Mouse (Mus musculus) stomach, embryonic 16.5 days (tissue): Measurements from ENCODE around the gene Ncoa3. TPM values are rescaled to one million over a fixed set of nuclear protein-coding genes. Genes with fewer than 3 reads are reported as not detected.
A peak's percentile ranks its signal among the peaks of the same experiment; 100 is the strongest.

Experiments
- ATAC-seq: fragments of 200-750 bp; cut with Nextera tagmentation; 2 replicates; pipeline ENCODE4 v1.8.0; 2017; ENCODE audit warnings: moderate number of reproducible peaks, moderate TSS enrichment; ENCODE audit not compliant: insufficient read depth, low FRiP score
- H3K27ac ChIP-seq: fragments of 300-500 bp; sonication (generic); 2 replicates; pipeline ENCODE4 v1.5.1; 2014; ENCODE audit warnings: low read length
- H3K27me3 ChIP-seq: fragments of 300-500 bp; sonication (generic); 2 replicates; pipeline ENCODE4 v1.6.1; 2014; ENCODE audit warnings: low read length, control low read depth, mixed read lengths; ENCODE audit not compliant: control insufficient read depth, insufficient read depth
- H3K36me3 ChIP-seq: fragments of 300-500 bp; sonication (generic); 2 replicates; pipeline ENCODE4 v1.6.1; 2014; ENCODE audit warnings: low read length; ENCODE audit not compliant: control insufficient read depth, insufficient read depth
- H3K4me1 ChIP-seq: fragments of 300-500 bp; sonication (generic); 2 replicates; pipeline ENCODE4 v1.6.1; 2014; ENCODE audit warnings: low read length, control low read depth, mixed read lengths; ENCODE audit not compliant: control insufficient read depth, insufficient read depth
- H3K4me2 ChIP-seq: fragments of 300-500 bp; sonication (generic); 2 replicates; pipeline ENCODE4 v1.6.1; 2014; ENCODE audit warnings: low read depth, low read length, mixed read lengths
- H3K4me3 ChIP-seq: fragments of 300-500 bp; sonication (generic); replicated peaks from 2 replicates; pipeline ENCODE4 v1.5.1; 2014; ENCODE audit warnings: mild to moderate bottlenecking, low read length
- H3K9ac ChIP-seq: fragments of 300-500 bp; sonication (generic); 2 replicates; pipeline ENCODE4 v1.6.1; 2014; ENCODE audit warnings: low read length
- H3K9me3 ChIP-seq: fragments of 300-500 bp; sonication (generic); replicated peaks from 2 replicates; pipeline ENCODE4 v1.6.1; 2016; ENCODE audit warnings: low read length, control low read depth; ENCODE audit not compliant: control insufficient read depth
- WGBS: fragments of 180-500 bp; shearing (Covaris S2); extraction: QIAGEN DNeasy Blood & Tissue Kit; methylation state at CpG from one replicate; pipeline ENCODE4 v1.1.7; 2014; 5-methylcytosine and 5-hydroxymethylcytosine counted together
- polyA plus RNA-seq: library from polyadenylated mRNA; unstranded; fragments of >200 nt; fragmentation: Nextera tagmentation; extraction: Ambion mirVana; gene quantifications from 2 replicates; pipeline ENCODE4 v1.2.1, GENCODE M21; 2015

Gene Ncoa3
- polyA plus RNA-seq, 1 experiment from 2014 or later = 15.7 TPM

DNA sequence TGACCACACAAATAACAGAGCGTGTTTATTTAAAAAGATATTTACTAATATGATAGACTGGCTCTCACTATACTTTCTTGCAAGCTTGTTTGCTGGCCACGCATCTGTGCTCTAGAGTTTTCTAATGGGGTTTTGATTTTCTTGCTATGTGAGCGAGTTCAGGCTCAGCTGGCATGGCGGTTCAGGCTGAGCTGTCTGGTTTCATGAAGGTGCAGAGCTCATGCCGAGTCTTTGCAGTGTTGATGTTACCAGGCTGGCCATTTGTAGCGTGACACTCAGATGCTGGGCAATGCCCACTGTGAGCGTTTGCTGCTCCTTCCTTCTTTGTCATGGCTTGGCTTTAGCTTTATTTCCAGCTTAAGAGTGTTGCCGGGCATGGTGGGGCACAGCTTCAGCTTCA lies 70.0 kb downstream of the Ncoa3 start:
- no peak for ATAC-seq

DNA sequence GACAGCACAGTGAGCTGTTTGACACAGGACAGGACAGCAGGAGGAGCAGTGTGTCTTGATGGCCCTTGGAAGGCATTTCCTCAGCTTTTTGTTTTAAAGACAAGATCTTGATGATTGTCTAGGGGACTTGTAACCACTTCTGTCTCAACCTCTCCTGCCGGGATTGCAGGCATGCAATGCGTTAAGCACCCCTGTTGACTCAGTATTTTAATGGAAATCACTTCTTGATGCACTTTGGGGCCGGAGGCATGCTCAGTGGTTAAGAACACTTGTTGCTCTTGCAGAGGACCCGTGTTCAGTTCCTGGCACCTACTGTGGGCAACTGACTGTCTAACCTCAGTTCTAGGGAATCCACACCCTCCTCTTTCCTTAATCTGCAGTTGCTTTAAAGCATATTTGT lies 74.0 kb downstream of the Ncoa3 start:
- no peak for ATAC-seq
- Histone ChIP-seq H3K4me1 (no peaks in the 10 kb centered on the region), H3K27me3 (no peaks in the 10 kb centered on the region), H3K27ac (no peak overlapping the region), H3K9me3 (no peaks in the 10 kb centered on the region), H3K4me3 (no peak overlapping the region), H3K9ac (no peak overlapping the region), H3K4me2 (no peak overlapping the region), H3K36me3 (peaks cover 13% of the 10 kb centered on the region)
- WGBS = 84% methylated on average over 4 of the region's 4 CpGs

More for the DNA sequence above, 70.0 kb downstream of the Ncoa3 start:
- H3K36me3 ChIP-seq = peaks cover 8% of the 10 kb centered on the region
- H3K27me3 ChIP-seq = no peaks in the 10 kb centered on the region
- H3K4me1 ChIP-seq = no peaks in the 10 kb centered on the region
- no peak overlapping the region for H3K4me2 ChIP-seq
- H3K27ac ChIP-seq = peak overlapping the region; percentile 65
- WGBS = 73% methylated on average over 8 of the region's 8 CpGs
- no peaks in the 10 kb centered on the region for H3K9me3 ChIP-seq
- no peak overlapping the region for H3K4me3 ChIP-seq
- H3K9ac ChIP-seq = no peak overlapping the region

DNA sequence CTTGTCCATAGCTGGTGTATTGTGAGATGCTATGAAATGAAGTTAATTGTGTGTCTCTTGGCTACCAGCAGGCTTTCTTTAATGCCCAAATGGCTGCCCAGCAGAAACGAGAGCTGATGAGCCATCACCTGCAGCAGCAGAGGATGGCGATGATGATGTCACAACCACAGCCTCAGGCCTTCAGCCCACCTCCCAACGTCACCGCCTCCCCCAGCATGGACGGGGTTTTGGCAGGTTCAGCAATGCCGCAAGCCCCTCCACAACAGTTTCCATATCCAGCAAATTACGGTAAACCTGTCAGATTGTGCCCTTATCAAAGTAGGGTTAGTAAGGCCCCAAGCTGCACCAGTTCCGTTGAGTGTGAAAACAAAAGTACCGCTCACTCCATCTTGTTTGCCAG lies 75.8 kb downstream of the Ncoa3 start:
- 81% methylated on average over 9 of the region's 9 CpGs for WGBS

DNA sequence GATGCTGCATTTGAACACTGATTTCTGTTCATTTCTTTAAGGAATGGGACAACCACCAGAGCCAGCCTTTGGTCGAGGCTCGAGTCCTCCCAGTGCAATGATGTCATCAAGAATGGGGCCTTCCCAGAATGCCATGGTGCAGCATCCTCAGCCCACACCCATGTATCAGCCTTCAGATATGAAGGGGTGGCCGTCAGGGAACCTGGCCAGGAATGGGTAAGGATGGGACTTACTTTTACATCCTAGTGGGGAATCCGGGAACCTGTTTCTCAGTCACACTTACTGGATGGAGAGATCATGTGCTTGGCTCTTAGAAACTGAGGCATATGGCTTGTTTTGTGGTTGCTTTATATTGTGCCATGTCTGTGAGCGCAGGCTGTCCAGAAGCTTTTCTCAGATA lies 76.7 kb downstream of the Ncoa3 start:
- H3K4me1 ChIP-seq = no peaks in the 10 kb centered on the region
- no peaks in the 10 kb centered on the region for H3K9me3 ChIP-seq
- peaks cover 20% of the 10 kb centered on the region for H3K36me3 ChIP-seq
- H3K27me3 ChIP-seq = no peaks in the 10 kb centered on the region
- H3K4me3 ChIP-seq = no peak overlapping the region
- H3K9ac ChIP-seq = no peak overlapping the region
- WGBS = 79% methylated on average over 5 of the region's 5 CpGs
- ATAC-seq = no peak
- H3K27ac ChIP-seq = no peak overlapping the region
- no peak overlapping the region for H3K4me2 ChIP-seq

More for the DNA sequence above, 75.8 kb downstream of the Ncoa3 start:
- H3K27ac ChIP-seq = no peak overlapping the region
- peaks cover 16% of the 10 kb centered on the region for H3K36me3 ChIP-seq
- no peaks in the 10 kb centered on the region for H3K27me3 ChIP-seq
- no peaks in the 10 kb centered on the region for H3K9me3 ChIP-seq
- H3K9ac ChIP-seq = no peak overlapping the region
- no peak overlapping the region for H3K4me3 ChIP-seq
- no peak overlapping the region for H3K4me2 ChIP-seq
- ATAC-seq = no peak
- H3K4me1 ChIP-seq = no peaks in the 10 kb centered on the region

DNA sequence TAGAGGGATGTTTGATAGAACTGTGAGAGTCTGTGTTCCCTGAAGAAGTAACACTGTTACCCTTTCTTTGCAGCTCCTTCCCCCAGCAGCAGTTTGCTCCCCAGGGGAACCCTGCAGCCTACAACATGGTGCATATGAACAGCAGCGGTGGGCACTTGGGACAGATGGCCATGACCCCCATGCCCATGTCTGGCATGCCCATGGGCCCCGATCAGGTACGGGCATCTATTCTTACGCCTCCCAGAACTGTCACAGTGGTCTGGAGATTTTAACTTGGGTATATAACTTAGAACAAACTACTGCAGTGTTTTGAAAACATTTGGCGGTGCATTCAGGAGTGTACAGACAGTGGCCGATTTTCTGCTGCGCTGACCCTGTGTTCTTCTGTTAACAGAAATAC lies 77.3 kb downstream of the Ncoa3 start:
- no peak overlapping the region for H3K27ac ChIP-seq
- peaks cover 20% of the 10 kb centered on the region for H3K36me3 ChIP-seq
- no peak for ATAC-seq
- H3K9me3 ChIP-seq = no peaks in the 10 kb centered on the region
- 91% methylated on average over 7 of the region's 7 CpGs for WGBS
- H3K4me2 ChIP-seq = no peak overlapping the region
- no peak overlapping the region for H3K9ac ChIP-seq
- no peaks in the 10 kb centered on the region; the same call in 1 of the 2 replicates for H3K4me1 ChIP-seq
- H3K27me3 ChIP-seq = no peaks in the 10 kb centered on the region
- no peak overlapping the region for H3K4me3 ChIP-seq

DNA sequence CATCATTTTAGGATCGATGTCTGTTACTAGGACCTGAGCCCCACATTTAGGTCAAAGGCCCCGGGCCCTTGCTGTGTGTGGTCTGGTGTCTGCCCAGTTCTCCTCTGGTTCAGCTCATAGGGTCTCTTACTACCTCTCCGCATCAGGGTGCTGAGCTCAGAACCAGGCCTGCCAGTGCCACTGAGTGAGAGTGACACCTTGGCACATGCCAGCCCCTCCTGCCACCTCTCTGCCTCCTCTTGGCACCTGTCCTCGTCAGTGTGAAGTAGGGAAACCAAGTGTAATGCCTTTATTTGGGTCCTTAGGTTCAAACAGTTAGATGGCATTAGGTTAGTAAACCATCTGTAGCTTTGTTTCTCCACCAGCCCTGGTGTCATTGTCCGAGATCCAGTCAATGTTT lies 79.0 kb downstream of the Ncoa3 start:
- 83% methylated on average over 5 of the region's 5 CpGs for WGBS
- H3K36me3 ChIP-seq = peaks cover 20% of the 10 kb centered on the region
- H3K9me3 ChIP-seq = no peaks in the 10 kb centered on the region
- no peak for ATAC-seq
- H3K4me3 ChIP-seq = no peak overlapping the region
- no peaks in the 10 kb centered on the region for H3K27me3 ChIP-seq
- H3K4me1 ChIP-seq = no peaks in the 10 kb centered on the region; the same call in 1 of the 2 replicates
- H3K27ac ChIP-seq = no peak overlapping the region
- H3K4me2 ChIP-seq = no peak overlapping the region
- H3K9ac ChIP-seq = no peak overlapping the region

DNA sequence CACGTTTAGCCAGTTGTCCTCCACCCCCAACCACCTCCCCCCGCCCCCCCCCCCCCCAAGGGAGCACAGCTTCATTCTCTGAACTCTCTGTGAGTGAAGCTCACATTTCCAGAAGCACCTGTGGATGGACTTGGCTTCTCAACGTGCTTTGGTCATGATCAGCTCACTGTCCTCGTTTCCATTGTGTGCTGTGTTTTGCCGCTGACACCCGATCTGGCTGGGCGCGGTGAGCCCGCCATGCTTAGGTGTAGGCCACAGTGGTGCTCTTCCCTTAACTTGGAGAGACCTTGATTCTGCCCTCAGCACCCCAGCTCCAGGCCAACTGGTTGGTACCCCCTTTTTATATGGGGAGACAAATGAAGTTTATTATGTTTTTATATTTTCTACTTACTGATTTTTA lies 79.5 kb downstream of the Ncoa3 start:
- Histone ChIP-seq H3K9me3 (no peaks in the 10 kb centered on the region), H3K4me2 (no peak overlapping the region), H3K4me1 (no peaks in the 10 kb centered on the region; the same call in 1 of the 2 replicates), H3K27ac (no peak overlapping the region), H3K4me3 (no peak overlapping the region), H3K9ac (no peak overlapping the region), H3K36me3 (peaks cover 20% of the 10 kb centered on the region), H3K27me3 (no peaks in the 10 kb centered on the region)
- ATAC-seq = no peak
- WGBS = 78% methylated on average over 9 of the region's 9 CpGs

DNA sequence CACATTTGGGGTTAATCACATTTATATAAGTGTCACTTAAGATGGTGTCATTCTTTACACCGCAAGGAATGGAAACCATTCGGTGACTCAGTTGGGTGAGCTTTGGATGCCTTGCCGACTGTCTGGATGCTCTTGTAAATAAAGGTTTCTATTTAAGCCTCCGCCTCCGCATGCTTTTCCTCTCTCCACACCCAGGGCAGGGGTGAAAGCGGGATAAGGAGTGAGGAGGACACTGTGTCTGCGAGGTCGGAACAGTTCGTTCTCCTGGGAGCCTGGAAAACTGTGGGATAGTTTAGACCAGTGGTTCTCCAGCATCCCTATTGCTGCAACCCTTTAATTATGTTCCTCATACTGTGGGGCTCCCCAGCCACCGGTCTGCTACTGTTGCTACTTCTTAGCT lies 80.6 kb downstream of the Ncoa3 start:
- WGBS = 65% methylated on average over 10 of the region's 10 CpGs
- Histone ChIP-seq H3K4me2 (no peak overlapping the region), H3K4me1 (no peaks in the 10 kb centered on the region; the same call in 1 of the 2 replicates), H3K27me3 (no peaks in the 10 kb centered on the region), H3K9me3 (no peaks in the 10 kb centered on the region), H3K27ac (no peak overlapping the region), H3K36me3 (peaks cover 20% of the 10 kb centered on the region), H3K4me3 (no peak overlapping the region), H3K9ac (no peak overlapping the region)
- ATAC-seq = no peak

DNA sequence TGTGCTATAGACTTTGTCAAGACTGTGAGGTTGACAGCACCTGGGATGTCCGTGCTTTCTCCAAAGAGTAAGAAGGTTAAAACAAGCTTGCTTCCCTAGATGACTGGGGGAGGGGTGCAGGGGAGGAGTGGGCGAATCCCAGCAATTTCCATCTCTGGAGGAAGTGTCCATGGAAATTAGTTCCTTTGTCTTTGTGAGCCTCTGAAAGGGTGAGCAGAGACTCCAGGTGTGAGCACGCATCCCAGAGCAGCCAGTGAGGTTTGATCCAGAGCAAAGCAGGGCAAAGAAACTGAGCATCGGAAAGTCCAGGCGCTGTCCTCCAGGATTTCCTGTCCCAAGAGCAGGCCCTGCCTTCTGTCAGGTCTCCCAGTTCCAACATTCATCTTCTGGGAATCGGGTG lies 81.9 kb downstream of the Ncoa3 start:
- no peak for ATAC-seq
- Histone ChIP-seq H3K9me3 (no peaks in the 10 kb centered on the region), H3K4me3 (no peak overlapping the region), H3K9ac (no peak overlapping the region), H3K27ac (peak overlapping the region; percentile 51), H3K4me1 (no peaks in the 10 kb centered on the region; the same call in 1 of the 2 replicates), H3K27me3 (no peaks in the 10 kb centered on the region), H3K4me2 (no peak overlapping the region), H3K36me3 (peaks cover 15% of the 10 kb centered on the region)
- 59% methylated on average over 6 of the region's 6 CpGs for whole genome bisulfite sequencing

DNA sequence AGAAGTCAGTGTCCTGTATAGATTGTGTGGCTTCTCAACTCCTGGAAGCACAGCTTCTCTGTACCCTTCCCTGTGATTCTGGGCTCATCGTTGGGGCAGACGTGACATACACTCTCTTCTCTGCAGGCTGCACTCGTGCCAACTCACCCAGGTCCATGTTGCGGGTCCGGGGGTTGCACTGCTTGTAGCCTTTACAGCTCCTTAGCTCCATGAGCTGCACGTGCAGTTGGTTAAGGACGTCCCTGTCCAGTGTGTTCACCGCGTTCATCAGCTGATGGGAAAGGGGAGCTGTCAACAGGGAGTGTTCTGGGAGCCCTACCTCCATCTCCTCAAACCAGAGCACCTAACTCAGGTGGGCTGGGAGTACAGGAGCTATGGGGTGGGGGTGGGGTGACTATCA lies 84.9 kb downstream of the Ncoa3 start:
- no peak overlapping the region for H3K4me2 ChIP-seq
- H3K27me3 ChIP-seq = no peaks in the 10 kb centered on the region
- H3K27ac ChIP-seq = no peak overlapping the region
- ATAC-seq = no peak
- no peak overlapping the region for H3K9ac ChIP-seq
- H3K4me3 ChIP-seq = no peak overlapping the region
- peaks cover 7% of the 10 kb centered on the region for H3K36me3 ChIP-seq
- 87% methylated on average over 9 of the region's 9 CpGs for WGBS
- no peaks in the 10 kb centered on the region for H3K9me3 ChIP-seq
- H3K4me1 ChIP-seq = peaks cover 12% of the 10 kb centered on the region
